ENCODE assay signal across 8 mouse cellular contexts in the genomic region with DNA sequence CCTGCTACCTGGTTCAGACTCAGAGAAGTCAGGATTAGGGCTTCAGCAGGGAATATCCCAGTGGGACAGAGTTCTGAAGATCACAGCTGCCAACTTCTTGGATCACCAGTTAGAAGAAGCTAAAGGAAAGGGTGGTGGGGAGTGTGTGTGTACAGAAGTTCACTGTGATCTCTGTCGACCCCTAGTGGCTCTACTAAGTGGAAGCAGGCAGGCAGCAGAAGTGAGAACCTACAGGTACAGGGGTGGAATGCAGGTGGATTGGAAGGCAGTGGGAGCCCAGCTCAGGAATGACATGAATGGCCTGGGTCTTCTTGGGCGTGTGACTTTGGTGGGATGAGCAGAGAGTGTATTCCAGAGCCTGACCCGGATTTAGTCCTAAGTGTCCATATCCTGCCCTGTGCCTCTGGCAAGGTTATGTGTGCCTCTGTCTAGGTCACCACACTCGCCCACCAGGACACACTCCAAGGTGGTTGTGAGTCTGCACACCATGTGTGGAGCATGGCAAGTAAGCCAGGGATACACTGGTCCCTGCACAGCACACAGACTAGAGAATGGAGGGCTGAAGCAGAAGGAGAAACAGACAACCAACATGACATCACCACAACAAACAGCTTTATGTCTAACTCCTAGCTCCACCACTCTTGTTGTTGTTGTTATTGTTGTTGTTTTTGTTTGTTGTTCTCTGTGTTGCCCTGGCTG. TPM values are rescaled to one million over a fixed set of nuclear protein-coding genes. Genes with fewer than 3 reads are reported as not detected.
A peak's percentile ranks its signal among the peaks of the same experiment; 100 is the strongest.
DNase-seq lines count a peak whose midpoint lies in the region; ATAC-seq and TF ChIP-seq lines count a peak whose summit lies in the region.

No protein-coding gene starts in this region.

- no peak overlapping the region for H3K27ac ChIP-seq in liver, adult 2 months (replicated peaks; ENCODE audit: insufficient read depth, low read depth, low read length)
- H3K27ac ChIP-seq in liver, embryonic 11.5 days (ENCODE audit: low read depth, low read length) = no peak overlapping the region
- no peak overlapping the region for H3K27ac ChIP-seq in neural tube, embryonic 15.5 days (replicated peaks)

- no peak for TF ChIP-seq POLR2A in liver, adult 2 months (IDR thresholded peaks at IDR 0.05; ENCODE audit: extremely low read depth, insufficient read depth, low read length)

- H3K9ac ChIP-seq in liver, adult 2 months (ENCODE audit: low read depth, low read length) = no peak overlapping the region
- no peak overlapping the region for H3K9ac ChIP-seq in liver, embryonic 11.5 days (ENCODE audit: low read depth, low read length)
- no peak overlapping the region for H3K9ac ChIP-seq in neural tube, embryonic 15.5 days (replicated peaks)

- H3K36me3 ChIP-seq in liver, adult 2 months (ENCODE audit: control insufficient read depth, insufficient read depth, low read length) = peaks cover 4% of the 10 kb centered on the region; the same call in 1 of the 2 replicates
- H3K36me3 ChIP-seq in liver, embryonic 11.5 days (ENCODE audit: control insufficient read depth, insufficient read depth, low read length) = no peaks in the 10 kb centered on the region
- no peaks in the 10 kb centered on the region for H3K36me3 ChIP-seq in neural tube, embryonic 15.5 days

- DNase-seq in CD4-positive, CD25-positive, alpha-beta regulatory T cell, adult 2 months (ENCODE audit: low read depth, low spot score) = peak; percentile 67
- peak; percentile 38 for DNase-seq in liver, adult 2 months (ENCODE audit: extremely low read depth, low read depth, low spot score)
- DNase-seq in liver, embryonic 11.5 days (ENCODE audit: low spot score) = no peak
- DNase-seq in kidney, postnatal 4 days = peak; percentile 42 to 67
- no peak for DNase-seq in urinary bladder, postnatal 4 days (ENCODE audit: low spot score in 2 of 2)

- H3K27me3 ChIP-seq in liver, adult 2 months (ENCODE audit: control insufficient read depth, insufficient read depth, low read length) = no peaks in the 10 kb centered on the region
- H3K27me3 ChIP-seq in liver, embryonic 11.5 days (replicated peaks; ENCODE audit: control insufficient read depth, insufficient read depth, low read length) = no peaks in the 10 kb centered on the region
- H3K27me3 ChIP-seq in neural tube, embryonic 15.5 days (replicated peaks) = no peaks in the 10 kb centered on the region

- H3K4me3 ChIP-seq in liver, adult 2 months (ENCODE audit: insufficient read depth, low read depth, low read length) = no peak overlapping the region
- H3K4me3 ChIP-seq in liver, embryonic 11.5 days (ENCODE audit: low read depth, low read length) = no peak overlapping the region
- H3K4me3 ChIP-seq in neural tube, embryonic 15.5 days (replicated peaks) = no peak overlapping the region

- TF ChIP-seq CTCF in liver, adult 2 months (IDR thresholded peaks at IDR 0.05; ENCODE audit: low read depth, low read length) = peak; percentile 75

- H3K79me2 ChIP-seq in liver, adult 2 months (ENCODE audit: control insufficient read depth, insufficient read depth, low read length) = no peaks in the 10 kb centered on the region

- peaks cover 5% of the 10 kb centered on the region for H3K4me1 ChIP-seq in liver, adult 2 months (ENCODE audit: control insufficient read depth, insufficient read depth, low read length)
- H3K4me1 ChIP-seq in liver, embryonic 11.5 days (replicated peaks; ENCODE audit: control insufficient read depth, insufficient read depth, low read length) = no peaks in the 10 kb centered on the region
- H3K4me1 ChIP-seq in neural tube, embryonic 15.5 days = no peaks in the 10 kb centered on the region

- H3K4me2 ChIP-seq in liver, embryonic 11.5 days = no peak overlapping the region
- no peak overlapping the region for H3K4me2 ChIP-seq in neural tube, embryonic 15.5 days

- no peak for ATAC-seq in CD4-positive, CD25-positive, alpha-beta regulatory T cell, adult 4 months
- no peak for ATAC-seq in liver, embryonic 11.5 days (replicated peaks; ENCODE audit: low FRiP score)
- ATAC-seq in granulocyte monocyte progenitor cell, adult 5-6 weeks (replicated peaks; ENCODE audit: poor library complexity, severe bottlenecking) = peak; percentile 59; the same call in 1 of the 2 replicates
- peak; percentile 45; the same call in 1 of the 2 replicates for ATAC-seq in neural tube, embryonic 15.5 days (ENCODE audit: low FRiP score)

- WGBS in liver, adult 2 months = 54% methylated on average over 4 of the region's 4 CpGs
- 29% methylated on average over 4 of the region's 4 CpGs for WGBS in liver, embryonic 11.5 days
- WGBS in neural tube, embryonic 15.5 days = 28% methylated on average over 4 of the region's 4 CpGs

- H3K9me3 ChIP-seq in liver, embryonic 11.5 days (ENCODE audit: control insufficient read depth, low read length) = no peaks in the 10 kb centered on the region
- H3K9me3 ChIP-seq in neural tube, embryonic 15.5 days (replicated peaks) = no peaks in the 10 kb centered on the region

RNA-seq across cellular contexts. Expression of gene Myzap, which starts 31.9 kb away (rescaled TPM):
- under 1 TPM; 0.35 to 0.71 TPM for polyA plus RNA-seq in CD4-positive, CD25-positive, alpha-beta regulatory T cell, adult 4 months (2017; shearing (Covaris generic))
- total RNA-seq in liver, adult 2 months (2014; rRNA removed) = 1.5 TPM in 2 replicates
- polyA plus RNA-seq in liver, adult 2 months (2012; rRNA removed) = 0.25 and 0.51 TPM in 2 replicates
- 9.1 and 9.8 TPM in 2 replicates for polyA plus RNA-seq in liver, embryonic 11.5 days (2014; fragmentation: Nextera tagmentation; extraction: Ambion mirVana)
- total RNA-seq in granulocyte monocyte progenitor cell, adult 5-6 weeks (2014; fragmentation: Nextera tagmentation) = not detected in 2 replicates
- 0.34 TPM in 1 of 2 replicates, not detected in the other for total RNA-seq in granulocyte monocyte progenitor cell, adult 5-6 weeks (2017)
- 2.5 and 6.8 TPM in 2 replicates for polyA plus RNA-seq in neural tube, embryonic 15.5 days (2015; fragmentation: Nextera tagmentation; extraction: Ambion mirVana)

Comparison
In these comparisons a context has a peak if more than half of its experiments do, and no peak if none do; other contexts are left out.
1. DNase-seq: peak in CD4-positive, CD25-positive, alpha-beta regulatory T cell, adult 2 months (single experiment), liver, adult 2 months (single experiment) and kidney, postnatal 4 days (2 of 2); none in liver, embryonic 11.5 days (single experiment) and urinary bladder, postnatal 4 days (0 of 2).
2. ATAC-seq: peak in granulocyte monocyte progenitor cell, adult 5-6 weeks (single experiment) and neural tube, embryonic 15.5 days (single experiment); none in CD4-positive, CD25-positive, alpha-beta regulatory T cell, adult 4 months (single experiment) and liver, embryonic 11.5 days (single experiment).